Mouse (Mus musculus) adrenal gland, postnatal 36 days (tissue): Measurements from ENCODE around the gene Olfr108. TPM values are rescaled to one million over a fixed set of nuclear protein-coding genes. Genes with fewer than 3 reads are reported as not detected.

ENCODE experiments used
- DNase-seq, 2 experiments: peaks; one replicate each; pipeline ENCODE4 v3.0.0; 2021; ENCODE audit warnings: mixed read lengths in 1 of 2
- long read RNA-seq, 2 experiments: library from polyadenylated mRNA; stranded (forward); transcript quantifications; one replicate each; pipeline ENCODE4 v2.0.0; 2021; ENCODE audit warnings: borderline sequencing depth in 2 of 2
- total RNA-seq, 2 experiments: library from RNA; stranded (reverse); gene quantifications; 2 replicates each; pipeline ENCODE4 v1.2.3; 2021

Gene Olfr108
- not detected for total RNA-seq
- long read RNA-seq, experiment 1: 0 reads
- long read RNA-seq, experiment 2: 0 reads

DNA sequence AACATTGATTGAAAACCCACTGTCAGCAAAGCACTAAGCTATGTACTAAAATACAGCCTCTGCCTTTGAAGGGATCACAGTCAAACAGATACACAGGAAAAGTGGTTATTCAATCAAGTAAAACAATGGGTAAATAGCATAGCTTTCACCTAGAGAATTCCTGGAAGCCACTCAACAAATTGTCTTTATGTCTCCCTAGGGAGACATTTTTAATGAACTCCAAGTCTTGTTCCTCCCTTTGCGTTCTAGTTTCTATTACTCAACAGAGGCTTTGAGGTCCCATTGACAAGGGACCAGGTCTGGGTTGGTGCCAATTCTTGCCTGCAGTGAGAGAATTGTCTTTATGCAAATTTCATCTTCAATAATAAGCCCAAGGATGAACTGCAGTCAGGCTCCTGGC lies at the start of gene Olfr108:
Gene Olfr108 (plus strand): TSS at position 301 of the 400 bp plus-strand sequence.
- DNase-seq: no peak

DNA sequence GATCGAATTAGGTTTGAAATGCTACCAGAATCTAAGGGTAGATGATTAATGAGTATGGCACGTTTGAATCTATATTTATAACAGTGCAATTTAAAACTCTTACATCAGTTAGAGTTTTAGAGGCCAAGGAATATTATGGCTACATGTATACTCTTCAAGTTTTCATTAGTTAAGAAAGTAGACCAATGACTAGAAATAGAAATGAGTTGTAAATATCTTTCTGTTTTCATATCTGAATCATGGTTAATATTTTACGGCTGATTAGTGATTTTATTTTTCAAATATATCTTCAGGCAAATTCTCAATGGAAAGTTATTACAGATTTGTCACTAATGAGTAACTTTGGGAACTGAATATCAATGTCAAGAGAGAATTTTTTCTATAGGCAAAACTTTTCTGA lies 46.4 kb upstream of the Olfr108 start, which contains the start of gene Olfr107:
Gene Olfr107 (plus strand): TSS at position 301 of the 400 bp plus-strand sequence.
- no peak for DNase-seq

DNA sequence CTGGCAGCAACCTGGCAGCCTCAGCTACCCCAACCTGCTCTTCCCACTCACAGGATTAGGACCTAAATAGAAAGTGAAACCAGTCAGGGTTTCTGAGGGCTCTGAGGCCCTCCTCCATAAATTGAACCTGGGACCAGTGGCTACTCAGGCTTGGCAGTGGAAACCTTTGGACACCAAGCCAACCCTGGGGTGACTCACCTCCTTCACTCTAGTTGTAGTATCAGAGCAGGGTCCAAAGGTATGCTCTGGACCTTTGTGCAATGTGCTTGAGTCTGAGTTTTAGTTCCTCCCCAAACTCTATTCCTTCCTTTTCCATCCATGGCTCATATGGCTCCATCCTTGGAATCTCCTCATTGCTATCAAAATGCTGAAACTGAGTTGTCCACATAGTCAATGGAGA lies 31.9 kb upstream of the Olfr108 start:
- no peak for DNase-seq

DNA sequence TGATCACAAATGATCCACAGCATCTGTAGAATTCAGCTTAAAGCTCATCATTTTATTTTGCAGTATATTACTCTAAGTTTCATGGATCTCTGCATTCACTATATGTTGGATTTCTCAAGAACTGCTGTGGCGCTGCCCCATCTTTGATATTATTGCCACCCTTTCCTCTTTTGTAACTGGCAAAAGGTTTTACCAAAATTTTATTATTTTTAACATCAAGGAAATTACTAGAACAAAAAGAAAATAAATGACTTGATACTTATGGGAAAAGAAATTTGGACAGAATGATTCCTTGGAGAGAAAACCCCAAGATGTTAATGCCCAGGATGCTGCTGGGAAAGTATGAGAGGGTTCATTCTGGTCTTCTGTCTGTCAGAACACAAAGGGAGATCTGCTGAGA lies 13.3 kb downstream of the Olfr108 start, which contains the start of gene Olfr109:
Gene Olfr109 (plus strand): TSS at position 301 of the 400 bp plus-strand sequence.
- DNase-seq: no peak

DNA sequence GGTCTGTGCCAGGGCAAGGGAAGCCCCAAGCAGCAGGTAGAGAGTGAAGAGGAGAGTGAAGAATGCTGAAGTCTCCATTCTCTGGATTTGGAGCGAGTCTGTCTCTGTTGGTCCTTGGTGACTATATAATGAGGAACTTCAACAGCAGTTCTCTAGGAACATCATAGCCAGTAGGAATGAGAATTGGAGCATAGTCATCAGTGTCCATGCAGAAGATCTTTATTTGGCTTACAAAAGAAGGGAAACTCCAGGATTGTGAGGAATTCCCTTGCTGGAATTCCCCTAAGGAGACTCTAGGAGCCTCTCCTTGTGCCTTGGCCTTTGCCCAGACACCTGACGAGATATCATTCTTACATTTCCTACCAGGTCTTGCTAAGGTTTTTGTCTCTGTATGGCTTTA lies 38.2 kb downstream of the Olfr108 start, which contains the start of gene H2-M2:
Gene H2-M2 (minus strand): TSS at position 101 of the 400 bp plus-strand sequence.
- no peak for DNase-seq

DNA sequence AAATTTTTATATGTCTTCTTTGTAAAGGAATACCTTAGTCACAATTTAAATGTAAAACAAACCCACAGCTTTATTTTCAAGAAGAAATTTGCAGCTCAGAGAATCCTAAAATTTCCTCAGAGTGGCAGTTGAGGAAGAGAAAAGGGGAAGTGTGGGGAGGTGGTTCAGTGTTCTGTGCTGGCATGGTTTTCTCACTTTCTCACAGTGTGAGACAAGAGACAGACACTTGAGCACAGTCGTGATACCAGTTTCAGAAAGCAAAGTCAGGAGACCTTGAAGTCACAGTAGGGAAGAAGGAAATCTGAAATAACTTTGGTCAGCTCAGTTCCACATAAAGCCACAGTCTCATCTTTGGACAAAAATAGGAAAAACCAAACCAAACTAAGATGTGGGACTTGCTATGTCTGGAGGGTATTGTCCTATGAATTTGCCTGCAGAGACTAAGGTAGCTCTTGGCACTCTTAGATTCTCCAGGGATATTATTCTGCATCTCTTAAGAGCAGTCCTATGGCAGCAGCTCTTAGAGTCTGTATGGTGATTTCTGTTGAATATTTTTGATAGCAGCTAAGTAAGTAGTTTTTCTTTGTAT lies 46.7 kb downstream of the Olfr108 start, which contains the start of gene Olfr110:
Gene Olfr110 (plus strand): TSS at position 539 of the 589 bp plus-strand sequence.
- no peak for DNase-seq

Other genes starting within 250 kb of the Olfr108 start
- gene Olfr94, start 244.5 kb upstream of the Olfr108 start, total RNA-seq: not detected
- not detected for gene Olfr95, start 232.4 kb upstream of the Olfr108 start, total RNA-seq
- gene Olfr96, start 225.3 kb upstream of the Olfr108 start, total RNA-seq: not detected
- gene Olfr97, start 208.2 kb upstream of the Olfr108 start, total RNA-seq: not detected
- gene Olfr98, start 181.7 kb upstream of the Olfr108 start, total RNA-seq: not detected
- 1 to 10 TPM; 3.8 to 5.3 TPM for gene H2-M3, start 175.3 kb upstream of the Olfr108 start, total RNA-seq
- gene Olfr99, start 162.0 kb upstream of the Olfr108 start, total RNA-seq: not detected
- not detected for gene Olfr101, start 141.2 kb upstream of the Olfr108 start, total RNA-seq
- gene Olfr102, start 128.4 kb upstream of the Olfr108 start, total RNA-seq: not detected
- gene Olfr103, start 105.8 kb upstream of the Olfr108 start, total RNA-seq: not detected
- gene Olfr104-ps, start 85.9 kb upstream of the Olfr108 start, total RNA-seq: not detected
- not detected for gene Olfr105-ps, start 66.4 kb upstream of the Olfr108 start, total RNA-seq
- not detected for gene Olfr106-ps, start 55.1 kb upstream of the Olfr108 start, total RNA-seq
- not detected for gene Olfr107, start 46.3 kb upstream of the Olfr108 start, total RNA-seq
- not detected for gene Olfr109, start 13.4 kb downstream of the Olfr108 start, total RNA-seq
- not detected for gene H2-M2, start 38.1 kb downstream of the Olfr108 start, total RNA-seq
- not detected for gene Olfr110, start 47.0 kb downstream of the Olfr108 start, total RNA-seq
- not detected for gene Olfr111, start 62.5 kb downstream of the Olfr108 start, total RNA-seq
- not detected for gene Olfr112, start 124.0 kb downstream of the Olfr108 start, total RNA-seq
- gene Olfr113, start 132.2 kb downstream of the Olfr108 start, total RNA-seq: not detected
- gene Olfr114, start 147.3 kb downstream of the Olfr108 start, total RNA-seq: not detected
- gene Olfr115, start 181.6 kb downstream of the Olfr108 start, total RNA-seq: not detected
- not detected for gene Olfr116, start 181.7 kb downstream of the Olfr108 start, total RNA-seq
- gene Olfr117, start 218.3 kb downstream of the Olfr108 start, total RNA-seq: not detected
- not detected for gene Olfr118, start 221.5 kb downstream of the Olfr108 start, total RNA-seq